Mouse (Mus musculus): Measurements from ENCODE around the gene Acox3.

- TF ChIP-seq CTCF (IDR thresholded peaks at IDR 0.05; ENCODE audit: extremely low read depth, insufficient read length, insufficient replicate concordance, low read depth, low read length) (no peak), POLR2A (IDR thresholded peaks at IDR 0.05; ENCODE audit: low read depth, low read length) (no peak)
These were observed 38.3 kb downstream of the Acox3 start for GRCm38 (mm10) chr5:35621114-35621513.

All from small intestine, adult 2 months (tissue).